Mouse (Mus musculus) left cerebral cortex, postnatal 4 days (tissue): ENCODE results near the gene 2310061I04Rik. TPM values are rescaled to one million over a fixed set of nuclear protein-coding genes. Genes with fewer than 3 reads are reported as not detected.
A peak's percentile ranks its signal among the peaks of the same experiment; 100 is the strongest.
"Not testable (repeated sequence)": the region's sequence is repeated elsewhere in the genome, so short reads cannot be mapped to it uniquely, and the experiment has no call there.

Source experiments
- DNase-seq: peaks from one replicate; pipeline ENCODE4 v3.0.0-alpha.2; 2022
- intact Hi-C: fragments of 180-260 bp; cut with DNase I; formaldehyde crosslinking; loops from one replicate; pipeline ENCODE4 v1.15.1; 2025
- total RNA-seq, 2 experiments: library from RNA; stranded (reverse); gene quantifications; 2 replicates each; pipeline ENCODE4 v1.2.3; 2021

The 2310061I04Rik gene
- 10 to 100 TPM; 59.8 to 69.2 TPM for total RNA-seq

DNA sequence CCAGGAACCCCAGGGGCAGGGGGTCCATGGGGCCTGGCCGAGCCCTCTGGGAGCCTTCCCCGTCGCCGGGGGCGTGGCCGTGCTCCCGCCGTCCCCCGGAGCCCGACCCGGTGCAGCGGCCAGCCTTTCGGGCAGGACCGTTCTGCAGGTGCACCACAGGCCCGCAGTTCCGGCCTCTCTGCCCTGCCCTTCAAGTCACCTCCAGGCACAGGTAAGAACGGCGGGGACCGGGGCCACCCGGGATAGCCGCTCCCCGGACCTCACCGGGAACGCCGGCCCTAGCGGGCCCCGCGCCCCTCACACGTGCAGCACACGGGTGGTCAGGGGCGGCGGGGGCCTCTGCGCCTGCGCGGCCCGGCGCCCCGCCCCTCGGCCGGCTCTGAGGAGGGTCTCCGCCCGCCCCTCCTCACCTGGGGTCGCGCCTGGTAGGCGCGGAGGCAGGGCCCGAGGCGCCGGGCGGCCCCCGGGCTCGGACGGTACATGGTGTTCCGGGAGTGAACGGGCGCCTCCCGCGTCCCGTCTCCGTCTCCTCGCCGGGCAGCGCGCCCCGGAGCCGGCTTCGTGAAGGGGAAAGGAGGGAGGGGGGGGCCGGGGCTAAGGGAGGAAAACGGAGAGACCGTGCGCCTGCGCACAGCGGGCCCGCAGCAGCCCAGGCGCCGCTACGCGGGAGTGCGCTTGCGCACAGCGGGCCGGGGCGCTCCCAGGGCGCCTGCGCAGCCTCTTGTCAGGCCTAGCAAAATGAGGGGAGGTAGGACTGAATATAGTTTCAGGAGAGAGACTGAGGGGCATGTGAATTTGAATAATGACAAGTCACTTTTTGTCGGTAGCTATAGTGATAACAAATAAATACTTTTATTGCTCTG, at the start of gene 2310061I04Rik:
Gene 2310061I04Rik, minus strand, starts transcription at position 651 of the 863 bp plus-strand sequence.
- DNase-seq: peak; percentile 94
- intact Hi-C loops: no loop called here

DNA sequence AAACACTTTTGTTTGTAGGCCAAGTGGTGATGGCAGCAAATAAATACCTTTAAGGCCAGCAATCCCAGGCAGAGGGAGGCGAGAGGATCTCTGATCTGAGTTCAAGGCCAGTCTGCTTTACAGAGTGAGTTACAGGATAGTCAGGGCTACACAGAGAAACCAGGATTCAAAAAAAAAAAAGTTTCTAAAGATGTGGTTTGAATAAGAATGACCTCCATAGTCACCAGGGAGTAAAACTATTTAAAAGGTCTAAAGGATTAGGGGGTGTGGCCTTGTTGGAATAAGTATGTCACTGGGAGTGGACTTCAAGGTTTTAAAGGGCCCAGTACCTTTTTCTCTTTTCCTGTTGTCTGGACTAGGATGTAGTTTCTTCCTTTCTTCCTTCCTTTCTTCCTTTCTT, 42.7 kb upstream of the 2310061I04Rik start:
- intact Hi-C loops: no loop called here
- no peak for DNase-seq

DNA sequence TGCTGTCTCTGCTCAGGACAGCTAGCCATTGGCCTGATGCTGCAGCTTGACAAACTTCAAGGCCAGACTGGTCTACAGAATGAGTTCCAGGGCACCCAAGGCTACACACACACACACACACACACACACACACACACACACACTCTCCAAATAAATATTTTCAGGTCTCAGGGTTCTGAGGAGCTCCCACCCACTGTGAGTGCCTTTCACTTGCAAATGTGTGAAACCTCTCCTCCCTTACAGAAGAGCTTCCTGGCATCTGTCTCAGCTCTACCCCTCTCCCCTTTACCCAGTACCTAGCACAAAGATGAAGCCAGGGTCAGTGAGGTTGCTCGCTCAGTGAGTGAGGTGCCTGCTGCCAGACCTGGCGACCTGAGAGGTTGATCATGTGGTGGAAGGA, 41.9 kb upstream of the 2310061I04Rik start:
- intact Hi-C loops: no loop called here
- DNase-seq: no peak

DNA sequence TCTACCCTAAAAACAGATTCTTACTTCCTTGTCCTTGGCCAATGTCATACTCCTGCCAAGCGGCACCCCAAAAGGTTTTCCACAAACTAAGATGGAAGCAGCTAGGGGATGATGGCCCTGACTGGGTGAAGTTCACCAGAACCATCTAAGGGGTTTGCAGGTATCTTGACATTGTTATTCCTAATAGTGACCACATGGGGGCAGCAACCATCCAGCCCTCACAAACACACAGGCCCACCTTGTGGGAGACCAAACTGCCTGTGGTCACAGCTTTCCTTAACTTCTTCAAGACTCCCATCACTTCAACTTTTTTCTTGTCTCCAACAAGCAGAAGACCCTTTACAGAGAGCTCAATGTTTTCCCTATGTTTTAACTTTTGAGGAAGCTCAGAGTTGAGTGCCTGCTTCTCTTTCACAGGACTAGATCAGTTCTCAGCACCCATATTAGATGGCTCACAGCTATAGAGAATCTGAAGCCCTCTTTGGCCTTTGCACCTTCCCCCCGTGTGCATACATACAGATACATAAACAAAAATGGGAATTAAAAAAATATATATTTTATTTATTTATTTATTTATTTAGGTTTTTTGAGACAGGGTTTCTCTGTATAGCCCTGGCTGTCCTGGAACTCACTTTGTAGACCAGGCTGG, 40.6 kb upstream of the 2310061I04Rik start:
- DNase-seq: peak; percentile 39
- intact Hi-C loops: no loop called here

DNA sequence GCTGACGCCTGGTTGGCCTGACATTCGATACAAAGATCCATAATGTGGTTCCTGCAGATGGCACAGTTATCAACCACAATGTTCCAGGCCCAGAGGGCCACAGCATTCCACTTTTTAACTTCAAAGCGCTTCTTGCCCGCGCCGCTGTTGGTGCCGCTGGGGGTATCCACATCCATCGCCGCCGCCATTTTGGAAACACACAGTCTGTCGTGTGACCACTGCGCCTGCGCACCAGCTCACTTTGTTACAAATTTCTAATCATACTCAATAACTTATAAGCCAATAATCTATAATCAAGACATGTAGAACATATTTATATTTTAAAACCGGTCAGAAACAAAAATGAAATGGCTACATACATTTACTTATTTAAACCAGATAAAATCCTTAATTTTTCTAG, 38.5 kb upstream of the 2310061I04Rik start:
- DNase-seq, intact Hi-C loops: not testable (repeated sequence)

DNA sequence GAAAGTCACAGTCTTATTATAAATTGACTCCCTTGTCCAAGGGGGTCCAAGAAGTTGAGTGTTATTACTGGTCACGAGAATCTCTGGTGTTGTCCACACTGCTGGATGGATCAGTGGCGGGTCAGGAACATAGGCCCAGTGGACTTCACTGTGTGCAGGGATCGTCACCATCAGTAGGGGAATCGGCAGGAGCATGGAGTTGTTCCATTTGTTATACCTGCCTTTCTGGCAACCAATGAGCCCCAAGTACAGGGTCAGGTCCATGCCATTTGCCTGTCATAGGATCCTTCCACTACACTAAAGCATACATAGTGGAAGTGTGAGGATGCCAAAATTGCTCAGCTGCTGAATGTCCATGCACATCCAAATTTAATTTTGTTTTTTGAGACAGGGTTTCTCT, 35.4 kb upstream of the 2310061I04Rik start:
- intact Hi-C loops: no loop called here
- no peak for DNase-seq

DNA sequence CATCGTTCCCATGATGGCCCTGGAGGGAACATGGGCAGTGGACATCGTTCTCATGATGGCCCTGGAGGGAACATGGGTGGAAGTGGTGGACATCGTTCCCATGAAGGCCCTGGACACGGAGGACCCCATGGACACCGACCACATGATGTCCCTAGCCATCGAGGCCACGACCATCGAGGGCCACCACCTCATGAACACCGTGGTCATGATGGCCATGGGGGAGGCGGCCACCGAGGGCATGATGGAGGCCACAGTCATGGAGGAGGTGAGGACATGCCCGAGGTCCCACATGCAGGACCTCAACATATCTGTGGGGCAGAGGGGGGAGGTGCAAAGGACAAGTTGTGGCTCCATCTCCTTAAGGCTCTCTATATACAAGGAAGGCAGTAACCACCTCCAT, 33.4 kb upstream of the 2310061I04Rik start:
- intact Hi-C loops: no loop called here
- DNase-seq: no peak

DNA sequence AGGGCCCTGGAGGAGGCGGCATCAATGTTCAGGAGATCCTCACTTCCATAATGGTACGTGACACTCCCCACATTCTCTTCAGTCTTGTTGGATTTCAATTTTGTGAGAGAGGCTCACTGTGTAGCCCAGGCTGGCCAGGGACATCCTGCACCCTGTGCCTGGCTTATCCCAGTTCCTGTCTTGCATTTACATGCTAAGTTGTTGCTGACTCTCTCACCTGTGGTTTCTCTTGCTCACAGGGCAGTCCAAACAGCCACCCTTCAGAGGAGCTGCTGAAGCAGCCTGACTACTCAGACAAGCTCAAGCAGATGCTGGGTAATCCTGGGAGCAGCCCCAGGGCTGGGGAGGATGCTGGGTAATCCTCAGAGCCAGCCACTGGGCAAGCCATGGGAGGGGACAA, 32.3 kb upstream of the 2310061I04Rik start:
- no peak for DNase-seq
- intact Hi-C loops: no loop called here

DNA sequence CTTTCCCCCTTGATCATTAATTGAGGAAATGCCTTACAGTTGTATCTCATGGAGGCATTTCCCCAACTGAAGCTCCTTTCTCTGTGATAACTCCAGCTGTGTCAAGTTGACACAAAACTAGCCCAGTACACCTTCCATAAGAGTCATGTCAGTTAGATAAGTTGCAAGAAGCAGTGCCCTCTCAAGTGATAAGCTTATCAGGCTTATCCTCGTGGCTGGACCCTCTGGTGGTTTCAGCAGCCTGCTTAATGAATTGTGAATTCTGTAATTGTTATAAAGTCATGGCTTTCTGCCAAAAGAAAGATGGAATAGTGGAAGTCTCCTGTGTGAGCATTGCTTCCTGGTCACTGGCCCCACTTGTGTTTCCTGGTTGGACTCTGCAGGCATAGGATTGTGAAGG, 30.2 kb upstream of the 2310061I04Rik start:
- intact Hi-C loops: loop anchor here (2.0 kb wide), 1 partner anchor 29 kb away; no protein-coding TSS in a partner anchor
- DNase-seq: no peak

DNA sequence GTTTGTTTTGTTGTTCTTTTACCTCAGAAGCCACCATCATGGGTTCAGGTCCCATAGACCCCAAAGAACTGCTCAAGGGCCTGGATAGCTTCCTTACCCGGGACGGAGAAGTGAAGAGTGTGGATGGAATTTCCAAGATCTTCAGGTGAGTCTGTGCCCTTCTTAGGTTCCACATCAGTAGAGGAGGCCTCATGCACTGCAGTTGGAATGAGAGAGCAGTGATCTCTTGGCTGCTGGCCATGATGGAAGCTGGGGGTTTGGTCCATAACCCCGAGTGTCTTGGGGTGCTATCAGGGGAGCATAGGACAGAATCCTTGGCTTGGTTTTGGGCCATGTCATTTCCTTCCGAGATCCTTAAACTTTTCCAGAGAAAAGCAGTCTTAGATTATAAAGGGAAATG, 26.1 kb upstream of the 2310061I04Rik start:
- DNase-seq: no peak
- intact Hi-C loops: no loop called here

DNA sequence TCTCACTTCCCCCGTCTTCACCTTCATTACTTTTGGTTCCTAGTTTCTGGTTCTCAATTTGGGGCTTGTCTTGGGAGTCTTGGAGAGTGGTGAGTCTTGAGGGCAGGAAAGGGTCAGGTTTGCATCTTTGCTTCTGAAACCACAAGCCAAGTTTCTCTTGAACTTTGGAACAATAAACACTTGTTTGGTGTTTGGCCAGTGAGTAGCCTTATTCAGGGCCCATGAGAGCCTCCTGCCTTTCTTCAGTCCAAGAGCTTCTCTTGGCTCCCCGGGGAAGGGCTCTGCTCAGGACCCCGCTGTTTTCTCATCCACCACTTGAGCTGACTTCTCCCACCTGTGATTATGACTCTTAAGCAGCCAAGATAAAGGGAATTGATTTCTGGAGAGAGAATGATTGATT, 25.3 kb upstream of the 2310061I04Rik start:
- intact Hi-C loops: no loop called here
- DNase-seq: no peak

DNA sequence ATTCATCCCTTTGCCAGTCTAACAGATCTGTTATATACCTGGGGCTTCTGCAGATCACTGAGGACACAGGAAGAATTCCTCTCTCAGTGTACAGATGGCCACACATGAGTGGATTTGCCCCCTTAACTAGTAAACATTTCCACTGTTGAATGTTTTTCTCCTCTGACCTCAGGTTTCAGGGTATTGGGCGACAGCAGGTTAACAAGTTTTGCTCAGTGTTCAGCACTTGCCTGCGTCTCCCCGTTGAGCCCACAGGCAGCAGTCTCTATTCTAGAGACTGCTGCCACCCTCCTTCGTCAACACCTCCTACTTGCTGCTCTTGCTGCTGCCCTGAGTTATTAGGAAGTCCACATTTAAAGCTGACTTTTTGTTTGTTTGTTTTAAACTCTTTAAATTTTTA, 24.5 kb upstream of the 2310061I04Rik start:
- intact Hi-C loops: no loop called here
- no peak for DNase-seq

DNA sequence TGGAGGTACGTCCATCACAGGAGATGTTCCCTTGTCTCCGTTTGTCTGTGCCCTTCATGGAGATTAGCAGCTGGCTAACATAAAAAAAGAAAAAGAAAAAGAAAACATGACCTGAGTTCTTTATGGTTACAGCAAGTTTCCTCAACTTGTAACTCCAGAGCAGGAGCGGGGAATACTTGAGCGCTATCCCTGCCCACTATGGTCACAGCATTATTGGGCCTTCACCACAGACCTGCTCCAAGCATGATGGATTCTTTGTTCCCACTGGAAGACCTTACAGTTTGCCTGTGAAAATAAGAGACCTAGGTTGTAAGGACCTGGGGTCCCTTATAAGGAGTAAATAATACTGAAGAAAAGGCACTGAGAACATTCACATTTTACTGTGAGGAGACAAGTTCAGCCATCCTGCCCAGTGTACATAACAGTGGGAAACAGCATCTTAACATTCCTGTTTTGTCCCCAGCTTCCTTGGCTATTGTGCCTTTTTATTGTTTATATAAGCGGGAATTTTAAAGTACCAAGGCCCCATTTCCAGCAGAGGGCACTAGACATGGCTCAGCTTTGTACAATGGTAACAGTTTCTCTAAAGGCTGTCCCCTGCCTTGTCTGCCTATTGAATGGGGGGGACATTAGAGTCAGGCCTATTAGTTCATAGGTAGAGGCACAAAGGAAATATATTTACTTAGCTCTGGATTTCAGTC, 23.8 kb upstream of the 2310061I04Rik start:
- DNase-seq: no peak
- intact Hi-C loops: no loop called here

DNA sequence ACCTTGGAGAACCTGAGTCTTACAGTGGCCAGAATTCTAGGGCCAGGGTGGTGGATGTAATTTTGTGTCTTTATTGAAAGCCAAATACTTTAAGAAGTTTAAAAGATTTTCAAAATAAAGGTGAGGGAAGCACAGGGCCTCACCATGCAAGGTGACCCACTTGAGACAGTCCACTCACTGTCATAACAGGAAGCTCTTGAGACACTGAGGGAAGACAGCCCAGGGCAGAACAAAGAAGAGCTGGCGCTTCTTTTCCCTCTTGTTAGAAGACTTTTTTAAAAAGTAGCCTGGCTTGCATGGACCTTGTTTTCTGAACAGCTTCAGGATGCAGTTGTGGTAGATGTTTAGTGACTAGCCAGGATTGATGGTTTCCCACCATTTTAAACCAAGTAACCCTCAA, 23.2 kb upstream of the 2310061I04Rik start:
- intact Hi-C loops: no loop called here
- no peak for DNase-seq

DNA sequence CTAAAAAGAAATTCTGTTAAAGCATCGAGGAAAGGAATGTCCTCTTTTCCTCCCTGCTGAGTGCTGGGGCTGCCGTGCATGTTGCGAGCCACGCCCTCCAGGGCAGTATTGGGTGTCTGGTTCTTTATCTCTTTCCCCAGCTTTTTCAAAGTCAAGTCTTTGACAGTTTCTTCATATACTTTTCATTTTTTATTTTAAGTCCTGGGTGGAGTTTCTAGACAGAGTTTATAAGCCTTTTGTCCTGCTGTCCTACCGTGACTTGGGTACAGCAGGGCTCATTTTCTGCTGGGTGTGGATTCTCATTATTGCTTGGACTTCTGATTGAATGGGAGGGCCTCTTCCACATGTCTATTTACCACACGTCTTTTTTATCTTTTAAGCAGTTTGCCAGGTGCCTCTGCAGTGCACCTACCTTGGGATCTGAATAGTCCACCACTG, 22.7 kb upstream of the 2310061I04Rik start:
- intact Hi-C loops: no loop called here
- no peak for DNase-seq

DNA sequence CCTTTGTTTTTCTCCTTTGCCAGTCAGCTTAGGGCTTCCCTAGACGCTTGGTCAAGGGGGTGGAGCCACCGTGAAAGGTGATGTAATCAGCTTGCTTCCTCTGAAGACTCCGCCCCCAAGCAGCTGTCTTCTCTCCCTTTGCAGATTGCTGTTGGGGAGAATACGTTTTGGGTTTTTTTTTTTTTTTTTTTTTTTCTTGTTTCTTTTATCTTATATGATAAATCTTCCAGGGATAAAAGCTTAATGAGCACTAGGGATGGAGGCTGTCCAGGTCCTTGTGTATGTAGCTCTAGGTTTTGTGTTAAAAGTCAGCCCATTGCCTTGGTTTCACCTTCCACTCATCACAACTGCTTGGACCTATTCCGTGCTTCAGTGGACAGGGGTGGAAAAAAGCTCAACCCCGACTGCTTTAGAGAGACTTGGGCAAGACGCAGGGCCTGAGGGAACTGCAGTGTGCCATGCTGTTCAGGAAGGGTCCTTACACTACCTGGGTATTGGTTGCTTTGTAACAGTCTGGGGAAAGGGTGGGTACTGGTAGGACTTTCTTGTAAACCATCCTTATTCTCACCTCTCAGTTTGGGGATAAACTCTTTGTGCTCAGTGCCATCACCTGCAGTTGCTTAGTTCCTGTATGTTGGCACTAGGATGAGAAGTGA, 22.0 kb upstream of the 2310061I04Rik start:
- intact Hi-C loops: no loop called here
- peak; percentile 96 for DNase-seq

DNA sequence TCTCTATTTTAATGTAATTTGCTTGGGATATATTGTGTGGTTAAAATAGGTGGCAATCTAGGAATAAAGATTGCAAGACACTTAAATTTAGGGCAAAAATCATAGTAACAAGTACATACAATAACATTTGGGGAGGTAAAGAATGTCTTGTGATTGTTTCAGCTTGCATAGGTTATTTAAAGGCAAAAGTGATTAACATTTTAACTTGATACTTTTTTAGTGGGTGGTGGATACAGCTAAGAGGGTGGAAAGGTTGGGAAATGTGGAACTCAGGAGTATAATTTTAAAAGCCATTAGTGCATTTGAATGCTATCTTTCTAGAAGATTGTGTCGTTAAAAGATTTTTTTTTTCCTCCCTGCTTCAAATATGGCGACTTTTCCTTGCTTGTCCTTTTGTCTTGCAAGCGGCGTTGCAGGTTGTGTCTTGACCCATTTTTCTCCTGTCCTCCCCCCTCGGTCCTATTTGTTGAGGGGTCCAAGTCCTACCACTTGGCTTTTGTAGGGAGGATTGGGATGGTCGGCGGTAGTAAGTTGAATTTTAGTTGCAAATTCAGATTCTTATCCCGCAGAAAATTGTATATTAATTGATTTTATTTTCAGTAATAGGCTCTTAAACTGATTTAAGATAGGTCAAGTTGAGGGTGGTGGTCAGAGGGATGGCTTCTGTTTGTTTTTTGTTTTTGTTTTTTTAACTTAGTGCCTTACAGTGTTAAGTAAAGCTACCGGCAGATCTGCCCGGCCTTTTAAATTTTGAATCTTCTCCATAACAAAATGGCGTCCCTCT, 21.2 kb upstream of the 2310061I04Rik start:
- DNase-seq: peak; percentile 48

DNA sequence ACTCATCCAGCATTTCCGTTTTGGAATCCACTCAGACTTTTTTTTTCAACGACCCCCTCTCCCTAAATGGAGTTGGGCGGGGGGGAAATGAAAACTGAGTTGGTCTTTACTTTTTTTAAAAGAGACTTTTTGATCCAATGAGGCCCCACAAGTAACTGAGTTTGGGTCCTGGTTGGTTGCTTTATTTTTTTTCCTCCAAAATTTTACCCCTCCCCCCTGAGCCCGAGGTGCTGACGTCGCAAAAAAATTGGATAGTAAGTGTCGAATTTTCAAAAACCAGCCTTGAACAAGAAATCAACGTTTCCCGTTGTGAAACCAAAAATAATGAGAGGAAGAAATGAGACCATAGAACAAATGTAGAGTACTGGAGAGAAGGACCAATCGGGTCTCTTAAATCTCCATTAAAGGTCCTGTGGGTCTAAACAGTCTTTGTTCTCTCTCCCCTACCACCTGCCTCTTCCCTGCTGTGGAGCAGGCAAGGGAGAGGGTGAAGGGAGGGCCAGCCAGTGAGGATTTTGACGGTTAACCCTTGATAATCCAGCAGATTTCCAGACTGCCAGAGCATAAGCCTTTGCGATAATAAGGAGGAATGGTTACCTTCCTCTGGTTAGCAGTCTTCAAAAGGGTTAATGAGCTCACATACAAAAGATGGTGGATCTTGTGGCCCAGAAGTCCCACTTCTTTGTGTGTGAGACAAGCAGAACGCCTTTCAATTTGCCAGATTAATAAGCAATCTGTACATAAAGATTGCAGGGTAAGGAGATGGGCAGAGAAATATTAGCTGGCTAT, 20.4 kb upstream of the 2310061I04Rik start:
- DNase-seq: peak; percentile 72
- intact Hi-C loops: no loop called here

More for the DNA sequence above, 21.2 kb upstream of the 2310061I04Rik start:
- intact Hi-C loops: no loop called here

DNA sequence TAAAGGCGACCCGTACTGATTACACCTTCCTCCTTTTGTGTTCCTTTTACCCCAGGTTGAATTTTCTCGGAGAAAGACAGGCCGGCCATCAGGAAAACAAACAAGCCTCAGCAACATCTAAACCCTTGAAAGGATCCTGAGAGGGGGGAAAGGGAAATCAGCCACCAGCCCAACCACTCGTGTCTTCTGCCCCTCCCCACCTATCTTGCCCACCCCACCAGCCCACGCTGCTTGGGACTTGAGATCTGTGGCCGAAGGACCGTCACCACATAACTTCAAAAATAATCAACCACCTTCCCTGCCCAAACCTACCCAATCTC, 19.9 kb upstream of the 2310061I04Rik start:
- intact Hi-C loops: no loop called here
- DNase-seq: no peak
